Mouse (Mus musculus) cerebellum, adult 18-20 months (tissue): ENCODE results near the gene Trpv2.
"Not testable (repeated sequence)": the region's sequence is repeated elsewhere in the genome, so short reads cannot be mapped to it uniquely, and the experiment has no call there.

Experiments used
- DNase-seq, 2 experiments: peaks; one replicate each; pipeline ENCODE4 v3.0.0; 2021

The Trpv2 gene

GRCm38 (mm10) chr11:62649803-62650202, 75.5 kb downstream of the Trpv2 start:
- not testable (repeated sequence) for DNase-seq
